Mouse (Mus musculus) forelimb bud, embryonic 11.5 days (tissue): Measurements from ENCODE around the gene Vmn2r106.

Experiments
- DNase-seq: peaks from one replicate; pipeline ENCODE4 v3.0.0-alpha.2; 2012; ENCODE audit warnings: low read depth, low spot score

Gene Vmn2r106

DNA sequence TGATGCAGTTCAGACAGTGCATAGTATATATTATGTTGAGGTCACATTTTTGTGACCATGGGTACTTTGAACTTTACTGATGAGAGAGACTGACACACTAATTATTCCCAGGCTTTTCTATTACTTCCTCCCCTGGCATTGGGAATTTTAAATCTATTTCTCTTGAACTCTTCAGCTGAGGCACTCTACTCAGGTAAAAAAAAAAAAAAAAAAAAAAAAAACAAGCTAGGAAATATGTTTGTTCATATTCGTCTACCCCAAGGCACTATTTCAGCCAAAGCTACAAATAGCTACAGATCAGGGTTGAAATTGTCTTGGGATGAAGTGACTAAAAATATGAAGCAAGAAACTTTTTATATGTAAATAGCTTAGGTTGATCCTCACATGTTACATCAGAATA is at the start of gene Vmn2r106:
Gene Vmn2r106 (minus strand): TSS at position 101 of the 400 bp plus-strand sequence.
- DNase-seq: no peak

DNA sequence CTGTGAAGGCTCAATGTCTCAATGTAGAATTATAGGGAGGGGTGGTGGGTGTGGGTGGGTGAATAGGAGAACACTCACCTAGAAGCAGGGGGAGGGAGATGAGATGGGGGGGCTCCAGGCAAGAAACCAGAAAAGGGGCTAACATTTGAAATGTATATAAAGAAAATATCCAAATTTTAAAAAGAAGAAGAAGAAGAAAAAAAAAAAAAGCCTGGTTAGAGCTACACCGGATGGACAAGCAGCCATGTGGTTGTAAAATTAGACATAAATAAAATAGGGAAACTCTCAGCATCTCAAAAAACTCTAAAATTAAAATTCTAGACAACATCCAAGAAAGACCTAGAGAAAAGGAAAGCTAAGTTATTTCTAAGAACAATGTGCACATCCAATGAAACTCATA is 20.4 kb upstream of the Vmn2r106 start:
- no peak for DNase-seq

DNA sequence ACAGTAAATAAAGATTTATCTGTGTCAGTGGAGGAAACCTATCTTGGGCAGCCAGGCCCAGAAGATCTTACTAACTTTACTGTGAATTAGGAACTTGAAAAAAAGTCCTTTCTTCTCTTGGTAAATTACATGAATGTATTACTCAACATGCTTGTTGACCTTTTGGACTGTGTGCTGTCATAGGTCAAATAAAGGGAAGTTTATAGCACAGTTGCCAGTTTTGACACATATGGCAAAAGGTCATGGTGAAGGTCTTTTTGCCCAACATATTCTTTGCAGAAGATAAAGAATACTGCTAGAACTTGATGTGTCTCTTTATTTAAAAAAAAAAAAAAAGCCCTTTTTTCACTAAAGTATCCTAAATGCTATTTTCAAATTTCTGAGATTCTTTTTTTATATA is 1.6 kb upstream of the Vmn2r106 start:
- DNase-seq: no peak

DNA sequence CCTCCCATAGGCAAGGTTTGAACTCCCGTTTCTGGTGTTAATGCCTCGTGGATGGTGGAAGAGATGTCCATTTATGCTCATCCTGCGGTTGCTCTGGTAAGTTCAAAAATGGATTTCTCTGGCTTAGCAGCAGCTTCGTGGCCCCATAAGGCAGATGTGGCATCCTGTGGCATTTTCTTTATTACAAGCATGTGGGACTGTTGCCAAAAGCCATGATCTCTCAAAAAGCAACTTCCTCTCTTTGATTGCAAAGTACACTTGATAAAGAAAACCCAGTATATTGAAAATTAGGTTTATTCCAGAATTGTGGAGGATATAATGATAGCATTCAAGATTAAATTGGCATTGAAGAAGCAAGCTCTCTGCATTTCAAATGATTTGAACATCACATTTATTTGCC is 29.8 kb downstream of the Vmn2r106 start:
- no peak for DNase-seq

DNA sequence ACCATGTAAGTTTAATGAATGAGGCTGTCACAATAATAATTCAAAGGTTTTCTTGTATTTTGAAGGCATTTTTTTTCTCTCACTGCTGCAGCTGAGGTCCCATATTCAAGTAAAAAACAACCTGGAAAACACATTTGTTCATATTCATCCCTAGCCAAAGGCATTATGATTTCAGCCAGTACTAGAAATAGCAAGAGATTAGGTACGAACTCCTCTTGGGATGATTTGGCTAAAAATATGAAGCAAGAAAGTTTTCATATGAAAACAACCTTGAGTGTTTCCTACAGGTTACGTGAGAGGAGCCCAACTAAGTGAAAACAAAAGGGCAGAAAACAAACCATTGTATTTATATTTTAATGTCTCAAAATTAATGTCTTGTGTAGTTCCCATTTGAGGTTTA is 50.4 kb downstream of the Vmn2r106 start, which contains the start of gene Vmn2r105:
Gene Vmn2r105 (minus strand): TSS at position 101 of the 400 bp plus-strand sequence.
- DNase-seq: no peak
